Mouse (Mus musculus): ENCODE results near the gene Iqschfp. TPM values are rescaled to one million over a fixed set of nuclear protein-coding genes. Genes with fewer than 3 reads are reported as not detected.

Iqschfp gene
- polyA plus RNA-seq, 1 experiment from 2014 or later = not detected

GRCm38 (mm10) chr3:67931914-67932313 is 39.9 kb downstream of the Iqschfp start:
- Histone ChIP-seq H3K27me3 (ENCODE audit: control insufficient read depth, insufficient read depth, low read depth, low read length) (no peaks in the 10 kb centered on the region), H3K9me3 (ENCODE audit: control insufficient read depth, low read length) (no peaks in the 10 kb centered on the region), H3K36me3 (ENCODE audit: control insufficient read depth, insufficient read depth, low read length) (no peaks in the 10 kb centered on the region), H3K4me1 (replicated peaks; ENCODE audit: control insufficient read depth, insufficient read depth, low read length) (no peaks in the 10 kb centered on the region), H3K4me2 (ENCODE audit: low read depth, low read length) (no peak overlapping the region), H3K27ac (ENCODE audit: low read length) (no peak overlapping the region), H3K4me3 (ENCODE audit: low read length) (no peak overlapping the region), H3K9ac (ENCODE audit: low read length) (no peak overlapping the region)
- WGBS = 65% methylated on average over 3 of the region's 3 CpGs
- ATAC-seq (ENCODE audit: low read depth) = no peak

GRCm38 (mm10) chr3:67935829-67936228 is 43.8 kb downstream of the Iqschfp start:
- 47% methylated on average over 3 of the region's 3 CpGs for WGBS
- Histone ChIP-seq H3K4me1 (replicated peaks; ENCODE audit: control insufficient read depth, insufficient read depth, low read length) (no peaks in the 10 kb centered on the region), H3K4me3 (ENCODE audit: low read length) (no peak overlapping the region), H3K27me3 (ENCODE audit: control insufficient read depth, insufficient read depth, low read depth, low read length) (no peaks in the 10 kb centered on the region), H3K9ac (ENCODE audit: low read length) (no peak overlapping the region), H3K36me3 (ENCODE audit: control insufficient read depth, insufficient read depth, low read length) (no peaks in the 10 kb centered on the region), H3K27ac (ENCODE audit: low read length) (no peak overlapping the region), H3K9me3 (ENCODE audit: control insufficient read depth, low read length) (no peaks in the 10 kb centered on the region), H3K4me2 (ENCODE audit: low read depth, low read length) (no peak overlapping the region)
- ATAC-seq (ENCODE audit: low read depth) = no peak

DNA sequence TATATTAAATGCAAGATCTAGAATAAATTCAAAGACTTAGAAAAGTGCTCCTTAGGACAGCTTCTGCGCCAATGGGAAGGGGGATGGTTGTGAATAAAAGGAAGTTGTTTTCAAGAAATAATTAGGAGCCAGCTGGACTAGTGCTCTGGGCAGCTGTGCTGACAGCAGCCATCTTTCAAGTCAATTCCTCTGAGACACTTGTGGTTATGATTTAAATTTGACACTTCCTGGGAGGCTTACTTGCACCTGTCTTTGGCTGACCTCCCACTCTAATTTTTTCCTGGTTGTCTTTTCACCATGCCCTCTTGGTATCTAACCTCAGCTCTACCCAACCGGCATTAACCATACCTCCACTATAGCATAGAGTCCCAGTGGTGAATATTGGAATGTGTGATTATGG is 55.0 kb downstream of the Iqschfp start:
- ATAC-seq (ENCODE audit: low read depth) = no peak
- no peak overlapping the region for H3K27ac ChIP-seq (ENCODE audit: low read length)
- 74% methylated on average over 2 of the region's 2 CpGs for WGBS
- no peak overlapping the region for H3K9ac ChIP-seq (ENCODE audit: low read length)
- H3K4me3 ChIP-seq (ENCODE audit: low read length) = no peak overlapping the region
- no peaks in the 10 kb centered on the region for H3K36me3 ChIP-seq (ENCODE audit: control insufficient read depth, insufficient read depth, low read length)
- no peaks in the 10 kb centered on the region for H3K4me1 ChIP-seq (replicated peaks; ENCODE audit: control insufficient read depth, insufficient read depth, low read length)
- H3K9me3 ChIP-seq (ENCODE audit: control insufficient read depth, low read length) = no peaks in the 10 kb centered on the region
- no peak overlapping the region for H3K4me2 ChIP-seq (ENCODE audit: low read depth, low read length)
- H3K27me3 ChIP-seq (ENCODE audit: control insufficient read depth, insufficient read depth, low read depth, low read length) = no peaks in the 10 kb centered on the region

DNA sequence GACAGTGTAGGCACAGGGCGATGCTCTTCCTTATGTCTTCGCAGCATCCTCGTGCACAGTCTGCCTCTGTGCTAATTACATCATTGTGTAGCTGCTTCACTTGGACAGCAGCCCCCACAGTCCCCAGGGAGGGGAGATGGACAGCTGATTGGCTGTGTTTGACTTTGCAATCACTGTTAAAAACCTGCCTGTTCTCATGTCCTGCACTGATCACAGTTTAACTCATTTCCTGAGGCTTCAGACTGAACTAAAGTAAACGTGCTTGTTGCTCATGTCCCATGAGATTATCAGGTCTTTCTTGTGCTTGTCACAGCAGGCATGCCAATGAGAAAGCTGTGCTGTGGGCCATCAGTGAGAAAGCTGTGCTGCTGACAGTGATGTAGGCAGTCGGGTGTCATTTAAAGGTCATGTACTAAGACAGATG is 60.5 kb downstream of the Iqschfp start:
- Histone ChIP-seq H3K9me3 (ENCODE audit: control insufficient read depth, low read length) (no peaks in the 10 kb centered on the region), H3K27me3 (ENCODE audit: control insufficient read depth, insufficient read depth, low read depth, low read length) (no peaks in the 10 kb centered on the region), H3K27ac (ENCODE audit: low read length) (no peak overlapping the region), H3K4me2 (ENCODE audit: low read depth, low read length) (no peak overlapping the region), H3K9ac (ENCODE audit: low read length) (no peak overlapping the region), H3K36me3 (ENCODE audit: control insufficient read depth, insufficient read depth, low read length) (no peaks in the 10 kb centered on the region), H3K4me1 (replicated peaks; ENCODE audit: control insufficient read depth, insufficient read depth, low read length) (no peaks in the 10 kb centered on the region), H3K4me3 (ENCODE audit: low read length) (no peak overlapping the region)
- no peak for ATAC-seq (ENCODE audit: low read depth)
- WGBS = 43% methylated on average over 5 of the region's 5 CpGs

- 27% methylated on average over 5 of the region's 5 CpGs for WGBS
- no peak for ATAC-seq (ENCODE audit: low read depth)
- no peaks in the 10 kb centered on the region for H3K36me3 ChIP-seq (ENCODE audit: control insufficient read depth, insufficient read depth, low read length)
- H3K27me3 ChIP-seq (ENCODE audit: control insufficient read depth, insufficient read depth, low read depth, low read length) = no peaks in the 10 kb centered on the region
- H3K27ac ChIP-seq (ENCODE audit: low read length) = no peak overlapping the region
- no peak overlapping the region for H3K4me3 ChIP-seq (ENCODE audit: low read length)
- H3K9me3 ChIP-seq (ENCODE audit: control insufficient read depth, low read length) = no peaks in the 10 kb centered on the region
- H3K9ac ChIP-seq (ENCODE audit: low read length) = no peak overlapping the region
- no peaks in the 10 kb centered on the region for H3K4me1 ChIP-seq (replicated peaks; ENCODE audit: control insufficient read depth, insufficient read depth, low read length)
- H3K4me2 ChIP-seq (ENCODE audit: low read depth, low read length) = no peak overlapping the region
Observed at GRCm38 (mm10) chr3:67954459-67955065, 62.5 kb downstream of the Iqschfp start.

DNA sequence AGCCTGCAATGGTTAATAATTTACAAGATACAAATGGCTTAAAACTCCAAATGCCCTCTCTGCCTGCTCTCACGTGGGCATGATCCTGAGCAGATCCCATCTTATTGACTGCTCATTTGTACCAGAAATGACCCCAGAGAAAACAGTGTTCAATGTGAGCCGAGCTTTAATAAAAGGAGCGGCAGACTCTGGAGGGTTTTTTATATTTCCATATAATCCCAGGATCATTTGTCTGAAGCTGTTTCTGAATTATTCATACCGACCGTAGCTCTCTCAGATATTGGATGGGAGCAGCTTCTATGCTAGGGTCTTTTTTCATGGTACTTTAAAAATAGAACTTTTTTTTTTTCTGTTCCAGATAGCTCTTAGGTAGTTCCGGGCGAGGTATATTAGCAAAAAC is 67.6 kb downstream of the Iqschfp start:
- no peaks in the 10 kb centered on the region for H3K36me3 ChIP-seq (ENCODE audit: control insufficient read depth, insufficient read depth, low read length)
- no peak overlapping the region for H3K4me3 ChIP-seq (ENCODE audit: low read length)
- H3K4me2 ChIP-seq (ENCODE audit: low read depth, low read length) = no peak overlapping the region
- H3K27ac ChIP-seq (ENCODE audit: low read length) = no peak overlapping the region
- ATAC-seq (ENCODE audit: low read depth) = no peak
- 59% methylated on average over 7 of the region's 7 CpGs for WGBS
- H3K4me1 ChIP-seq (replicated peaks; ENCODE audit: control insufficient read depth, insufficient read depth, low read length) = no peaks in the 10 kb centered on the region
- H3K9ac ChIP-seq (ENCODE audit: low read length) = no peak overlapping the region
- no peaks in the 10 kb centered on the region for H3K9me3 ChIP-seq (ENCODE audit: control insufficient read depth, low read length)
- H3K27me3 ChIP-seq (ENCODE audit: control insufficient read depth, insufficient read depth, low read depth, low read length) = no peaks in the 10 kb centered on the region

DNA sequence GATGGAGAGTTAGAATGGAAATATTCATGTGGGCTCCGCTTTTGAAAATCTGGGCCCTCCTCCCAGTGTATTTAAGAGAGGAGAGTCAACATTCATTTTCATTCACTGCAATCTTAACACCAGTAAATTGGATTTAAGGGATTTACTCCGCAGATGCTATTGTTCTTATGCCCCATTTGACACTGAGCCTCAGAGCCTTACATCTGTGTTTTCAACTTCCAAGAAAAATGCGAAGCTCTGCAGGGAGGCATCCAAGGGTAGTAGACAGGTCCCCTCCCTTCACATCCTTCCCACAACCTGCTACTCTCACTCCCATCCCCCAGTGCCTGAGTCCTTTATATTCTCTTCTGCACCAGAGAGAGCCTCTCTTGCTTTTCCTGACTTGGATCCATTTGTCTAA is 68.1 kb downstream of the Iqschfp start:
- Histone ChIP-seq H3K27ac (ENCODE audit: low read length) (no peak overlapping the region), H3K4me1 (replicated peaks; ENCODE audit: control insufficient read depth, insufficient read depth, low read length) (no peaks in the 10 kb centered on the region), H3K27me3 (ENCODE audit: control insufficient read depth, insufficient read depth, low read depth, low read length) (no peaks in the 10 kb centered on the region), H3K9me3 (ENCODE audit: control insufficient read depth, low read length) (no peaks in the 10 kb centered on the region), H3K4me3 (ENCODE audit: low read length) (no peak overlapping the region), H3K9ac (ENCODE audit: low read length) (no peak overlapping the region), H3K4me2 (ENCODE audit: low read depth, low read length) (no peak overlapping the region), H3K36me3 (ENCODE audit: control insufficient read depth, insufficient read depth, low read length) (no peaks in the 10 kb centered on the region)
- WGBS = 42% methylated on average over 3 of the region's 3 CpGs
- no peak for ATAC-seq (ENCODE audit: low read depth)

DNA sequence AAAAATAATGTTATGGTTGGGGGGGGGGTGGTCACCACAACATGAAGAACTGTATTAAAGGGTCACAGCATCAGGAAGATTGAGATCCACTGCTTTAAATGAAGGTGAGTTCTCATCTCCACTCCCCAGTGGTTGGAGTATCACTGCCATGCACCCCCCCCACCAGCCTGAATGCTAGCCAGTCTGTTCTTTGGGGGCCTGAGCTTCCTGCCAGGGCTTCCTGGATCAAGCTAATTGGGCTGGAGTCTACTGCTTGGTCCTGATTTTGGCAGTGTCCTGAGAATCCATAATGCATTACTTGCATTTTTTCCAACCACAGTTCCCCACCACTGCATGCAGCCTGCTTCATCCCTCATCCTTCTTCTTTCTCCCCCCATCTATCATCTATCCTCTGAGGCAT is 68.7 kb downstream of the Iqschfp start:
- no peak overlapping the region for H3K27ac ChIP-seq (ENCODE audit: low read length)
- H3K9ac ChIP-seq (ENCODE audit: low read length) = no peak overlapping the region
- no peaks in the 10 kb centered on the region for H3K4me1 ChIP-seq (replicated peaks; ENCODE audit: control insufficient read depth, insufficient read depth, low read length)
- ATAC-seq (ENCODE audit: low read depth) = no peak
- H3K4me2 ChIP-seq (ENCODE audit: low read depth, low read length) = no peak overlapping the region
- no peaks in the 10 kb centered on the region for H3K9me3 ChIP-seq (ENCODE audit: control insufficient read depth, low read length)
- no peaks in the 10 kb centered on the region for H3K27me3 ChIP-seq (ENCODE audit: control insufficient read depth, insufficient read depth, low read depth, low read length)
- H3K4me3 ChIP-seq (ENCODE audit: low read length) = no peak overlapping the region
- no peaks in the 10 kb centered on the region for H3K36me3 ChIP-seq (ENCODE audit: control insufficient read depth, insufficient read depth, low read length)

DNA sequence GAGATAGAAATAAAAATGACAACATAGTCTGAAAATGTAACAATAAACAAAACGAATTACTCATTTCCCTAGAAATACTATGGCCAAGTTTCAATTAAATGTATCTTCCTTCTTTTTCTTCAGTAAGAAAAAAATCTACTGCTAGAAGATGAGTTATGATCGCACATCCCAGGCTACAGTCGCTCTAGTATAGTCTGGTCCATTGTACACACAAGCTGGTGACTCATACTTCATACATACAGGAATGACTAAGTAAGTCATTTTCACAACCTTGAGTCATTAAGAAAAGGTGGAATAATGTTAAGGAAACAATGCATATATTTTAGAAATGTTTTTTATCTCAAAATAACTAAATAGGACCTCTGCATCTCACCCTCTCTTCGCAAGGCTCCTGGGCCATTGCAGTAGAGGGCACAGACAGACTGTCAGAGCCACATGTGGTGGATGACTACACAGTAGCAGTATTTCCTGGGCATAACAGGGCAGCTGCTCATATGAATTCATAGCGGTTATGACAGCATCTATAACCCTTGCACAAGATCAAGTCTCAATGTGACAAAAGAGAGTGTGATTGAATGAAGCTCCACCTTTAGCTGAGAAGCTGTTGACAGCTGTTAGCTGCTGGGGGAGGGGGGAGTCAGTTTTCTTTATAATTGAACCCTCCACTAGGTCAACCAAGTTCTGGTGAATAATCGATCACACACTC is 70.1 kb downstream of the Iqschfp start:
- no peaks in the 10 kb centered on the region for H3K36me3 ChIP-seq (ENCODE audit: control insufficient read depth, insufficient read depth, low read length)
- H3K9ac ChIP-seq (ENCODE audit: low read length) = no peak overlapping the region
- no peak for ATAC-seq (ENCODE audit: low read depth)
- H3K27ac ChIP-seq (ENCODE audit: low read length) = no peak overlapping the region
- 82% methylated on average over 6 of the region's 6 CpGs for WGBS
- no peaks in the 10 kb centered on the region for H3K4me1 ChIP-seq (replicated peaks; ENCODE audit: control insufficient read depth, insufficient read depth, low read length)
- no peak overlapping the region for H3K4me2 ChIP-seq (ENCODE audit: low read depth, low read length)
- no peaks in the 10 kb centered on the region for H3K9me3 ChIP-seq (ENCODE audit: control insufficient read depth, low read length)
- no peak overlapping the region for H3K4me3 ChIP-seq (ENCODE audit: low read length)
- no peaks in the 10 kb centered on the region for H3K27me3 ChIP-seq (ENCODE audit: control insufficient read depth, insufficient read depth, low read depth, low read length)

Data from lung, embryonic 16.5 days (tissue).